Mouse (Mus musculus): ENCODE measurements around the gene Pak6.

DNA sequence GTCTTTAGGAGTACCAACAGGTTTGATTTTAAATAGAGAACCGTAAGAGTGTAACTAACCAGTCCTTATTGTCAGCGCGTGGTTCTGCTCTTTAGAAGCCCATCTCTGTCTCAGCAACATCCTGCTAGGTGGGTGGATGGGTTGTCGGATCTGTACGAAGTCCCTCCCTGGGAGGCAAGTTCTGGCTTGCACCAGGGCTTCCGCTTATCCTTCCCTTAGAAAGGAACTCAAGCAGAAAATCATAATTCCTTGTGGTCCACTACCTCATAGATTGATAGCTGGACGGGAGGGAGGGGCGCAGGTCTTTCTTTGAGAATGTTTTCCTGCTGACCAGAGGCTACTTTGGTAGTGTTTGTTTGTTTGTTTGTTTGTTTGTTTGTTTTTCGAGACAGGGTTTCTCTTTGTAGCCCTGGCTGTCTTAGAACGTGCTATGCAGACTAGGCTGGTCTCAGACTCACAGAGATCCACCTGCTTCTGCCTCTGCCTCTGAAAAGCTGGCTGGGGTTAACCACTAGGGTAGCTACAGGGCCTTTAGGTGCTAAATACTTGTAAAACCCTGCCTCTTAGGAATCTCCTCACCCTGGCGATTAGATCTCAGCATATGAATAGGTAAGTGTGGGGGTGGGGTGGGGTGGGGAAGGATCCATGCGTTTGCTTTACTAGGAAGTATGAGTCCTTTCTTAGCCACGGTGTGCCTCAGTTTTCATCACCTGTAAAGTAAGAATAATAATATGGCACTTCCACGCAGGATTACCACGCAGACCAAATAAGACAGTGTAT lies 10.8 kb downstream of the Pak6 start:
- TF ChIP-seq POLR2A (IDR thresholded peaks at IDR 0.05; ENCODE audit: insufficient read depth, low read length) (no peak), CTCF (IDR thresholded peaks at IDR 0.05; ENCODE audit: low read depth, low read length) (no peak)

All from ES-Bruce4 (cell line).